Mouse (Mus musculus) embryonic facial prominence, embryonic 11.5 days (tissue): Measurements from ENCODE around the gene Olfr824. TPM values are rescaled to one million over a fixed set of nuclear protein-coding genes. Genes with fewer than 3 reads are reported as not detected.
"Not testable (repeated sequence)": the region's sequence is repeated elsewhere in the genome, so short reads cannot be mapped to it uniquely, and the experiment has no call there.

Experiments
- ATAC-seq: fragments of 200-750 bp; cut with Nextera tagmentation; replicated peaks from 2 replicates; pipeline ENCODE4 v1.8.0; 2017; ENCODE audit warnings: low read depth; ENCODE audit not compliant: insufficient number of reproducible peaks, low FRiP score, low TSS enrichment
- DNase-seq: peaks from one replicate; pipeline ENCODE4 v3.0.0-alpha.2; 2015; ENCODE audit warnings: low spot score
- H3K27ac ChIP-seq: fragments of 300-500 bp; sonication (generic); replicated peaks from 2 replicates; pipeline ENCODE4 v1.5.1; 2014; ENCODE audit warnings: mild to moderate bottlenecking, low read depth, low read length, control low read depth
- H3K27me3 ChIP-seq: fragments of 300-500 bp; sonication (generic); 2 replicates; pipeline ENCODE4 v1.6.1; 2014; ENCODE audit warnings: mild to moderate bottlenecking, low read length, moderate library complexity, mixed read lengths; ENCODE audit not compliant: control insufficient read depth, insufficient read depth
- H3K36me3 ChIP-seq: fragments of 300-500 bp; sonication (generic); replicated peaks from 2 replicates; pipeline ENCODE4 v1.6.1; 2014; ENCODE audit warnings: low read depth, mild to moderate bottlenecking, low read length, moderate library complexity, mixed read lengths; ENCODE audit not compliant: control insufficient read depth, insufficient read depth
- H3K4me1 ChIP-seq: fragments of 300-500 bp; sonication (generic); 2 replicates; pipeline ENCODE4 v1.6.1; 2014; ENCODE audit warnings: low read length, mixed read lengths; ENCODE audit not compliant: control insufficient read depth, insufficient read depth
- H3K4me2 ChIP-seq: fragments of 300-500 bp; sonication (generic); 2 replicates; pipeline ENCODE4 v1.6.1; 2014; ENCODE audit warnings: low read depth, mild to moderate bottlenecking, control low read depth, low read length, moderate library complexity
- H3K4me3 ChIP-seq: fragments of 300-500 bp; sonication (generic); 2 replicates; pipeline ENCODE4 v1.5.1; 2014; ENCODE audit warnings: low read depth, low read length, control low read depth
- H3K9ac ChIP-seq: fragments of 300-500 bp; sonication (generic); replicated peaks from 2 replicates; pipeline ENCODE4 v1.6.1; 2014; ENCODE audit warnings: mild to moderate bottlenecking, control low read depth, low read length
- H3K9me3 ChIP-seq: fragments of 300-500 bp; sonication (generic); replicated peaks from 2 replicates; pipeline ENCODE4 v1.6.1; 2016; ENCODE audit warnings: mild to moderate bottlenecking, low read length, inconsistent platforms, mixed read lengths; ENCODE audit not compliant: control insufficient read depth
- WGBS: fragments of 180-500 bp; shearing (Covaris S2); extraction: QIAGEN DNeasy Blood & Tissue Kit; methylation state at CpG from one replicate; pipeline ENCODE4 v1.1.7; 2014; 5-methylcytosine and 5-hydroxymethylcytosine counted together
- polyA plus RNA-seq: library from polyadenylated mRNA; unstranded; fragments of >200 nt; fragmentation: Nextera tagmentation; extraction: Ambion mirVana; gene quantifications from 2 replicates; pipeline ENCODE4 v1.2.1, GENCODE M21; 2014

The Olfr824 gene
- not detected in 2 replicates for polyA plus RNA-seq

GRCm38 (mm10) chr10:130129900-130130299 is at the start of gene Olfr824:
TSS of gene Olfr824 (minus strand) at chr10:130130000.
- not testable (repeated sequence) for H3K36me3 ChIP-seq, H3K4me3 ChIP-seq, H3K4me1 ChIP-seq, H3K27me3 ChIP-seq, H3K9ac ChIP-seq, H3K27ac ChIP-seq, H3K4me2 ChIP-seq, H3K9me3 ChIP-seq, ATAC-seq, DNase-seq

GRCm38 (mm10) chr10:130166666-130167065 is 36.9 kb upstream of the Olfr824 start, which contains the start of gene Olfr825:
TSS of gene Olfr825 (minus strand) at chr10:130166766.
- Histone ChIP-seq H3K36me3 (no peaks in the 10 kb centered on the region), H3K9ac (no peak within 1 kb of the TSS)

GRCm38 (mm10) chr10:130165196-130165595 is 35.4 kb upstream of the Olfr824 start:
- no peak overlapping the region for H3K4me2 ChIP-seq
- no peaks in the 10 kb centered on the region for H3K9me3 ChIP-seq
- no peak overlapping the region for H3K27ac ChIP-seq
- no peaks in the 10 kb centered on the region for H3K36me3 ChIP-seq
- no peak for DNase-seq
- ATAC-seq = no peak
- H3K4me3 ChIP-seq = no peak overlapping the region
- no peaks in the 10 kb centered on the region for H3K27me3 ChIP-seq
- H3K9ac ChIP-seq = no peak overlapping the region
- no peaks in the 10 kb centered on the region for H3K4me1 ChIP-seq

More at GRCm38 (mm10) chr10:130166666-130167065, 36.9 kb upstream of the Olfr824 start, which contains the start of gene Olfr825:
- DNase-seq (no peak), ATAC-seq (no peak)
- H3K27ac ChIP-seq = no peak within 1 kb of the TSS
- H3K4me3 ChIP-seq = no peak within 1 kb of the TSS
- no peak within 1 kb of the TSS for H3K4me2 ChIP-seq
- H3K4me1 ChIP-seq = no peaks in the 10 kb centered on the region
- H3K9me3 ChIP-seq = no peaks in the 10 kb centered on the region
- H3K27me3 ChIP-seq = no peaks in the 10 kb centered on the region

- H3K27me3 ChIP-seq = no peaks in the 10 kb centered on the region
- 73% methylated on average over 5 of the region's 5 CpGs for WGBS
- no peak overlapping the region for H3K9ac ChIP-seq
- DNase-seq (no peak), ATAC-seq (no peak)
- H3K4me3 ChIP-seq = no peak overlapping the region
- H3K4me1 ChIP-seq = no peaks in the 10 kb centered on the region
- no peak overlapping the region for H3K27ac ChIP-seq
- no peaks in the 10 kb centered on the region for H3K9me3 ChIP-seq
- no peak overlapping the region for H3K4me2 ChIP-seq
- H3K36me3 ChIP-seq = no peaks in the 10 kb centered on the region
Measured at GRCm38 (mm10) chr10:130144121-130144520, 14.3 kb upstream of the Olfr824 start.

GRCm38 (mm10) chr10:130142481-130142880 is 12.7 kb upstream of the Olfr824 start:
- ATAC-seq, H3K27ac ChIP-seq, H3K4me2 ChIP-seq, H3K4me1 ChIP-seq, H3K36me3 ChIP-seq, H3K4me3 ChIP-seq, H3K27me3 ChIP-seq, DNase-seq, H3K9me3 ChIP-seq, H3K9ac ChIP-seq: not testable (repeated sequence)
- 89% methylated on average over 5 of the region's 5 CpGs for WGBS

GRCm38 (mm10) chr10:130134811-130135210 is 5.0 kb upstream of the Olfr824 start:
- H3K27me3 ChIP-seq = no peaks in the 10 kb centered on the region
- no peak for ATAC-seq
- H3K9ac ChIP-seq = no peak overlapping the region
- no peaks in the 10 kb centered on the region for H3K36me3 ChIP-seq
- no peak for DNase-seq
- no peaks in the 10 kb centered on the region for H3K9me3 ChIP-seq
- no peaks in the 10 kb centered on the region for H3K4me1 ChIP-seq
- H3K4me2 ChIP-seq = no peak overlapping the region
- H3K27ac ChIP-seq = no peak overlapping the region
- H3K4me3 ChIP-seq = no peak overlapping the region

- not testable (repeated sequence) for H3K36me3 ChIP-seq, H3K4me1 ChIP-seq, DNase-seq, H3K27ac ChIP-seq, H3K27me3 ChIP-seq, H3K4me2 ChIP-seq, H3K4me3 ChIP-seq, ATAC-seq, H3K9ac ChIP-seq, H3K9me3 ChIP-seq
- 65% methylated on average over 3 of the region's 3 CpGs for WGBS
Measured at GRCm38 (mm10) chr10:130116045-130116444, 13.8 kb downstream of the Olfr824 start.

GRCm38 (mm10) chr10:130115283-130115682 is 14.5 kb downstream of the Olfr824 start, which contains the start of gene Olfr823:
TSS of gene Olfr823 (minus strand) at chr10:130115383.
- H3K27me3 ChIP-seq, ATAC-seq: not testable (repeated sequence)

More at GRCm38 (mm10) chr10:130115283-130115682, 14.5 kb downstream of the Olfr824 start, which contains the start of gene Olfr823:
- H3K9me3 ChIP-seq, H3K4me3 ChIP-seq, H3K4me1 ChIP-seq, H3K4me2 ChIP-seq, H3K36me3 ChIP-seq, DNase-seq, H3K9ac ChIP-seq, H3K27ac ChIP-seq: not testable (repeated sequence)
- WGBS = 71% methylated on average over 1 of the region's 1 CpGs
